Mouse (Mus musculus) embryonic facial prominence, embryonic 10.5 days (tissue): Measurements from ENCODE around the gene Sult6b1. TPM values are rescaled to one million over a fixed set of nuclear protein-coding genes. Genes with fewer than 3 reads are reported as not detected.

ENCODE experiments used
- DNase-seq: peaks from one replicate; pipeline ENCODE4 v3.0.0-alpha.2; 2017; ENCODE audit warnings: low spot score
- H3K27ac ChIP-seq: fragments of 300-500 bp; sonication (generic); replicated peaks from 2 replicates; pipeline ENCODE4 v1.5.1; 2016; ENCODE audit warnings: mild to moderate bottlenecking
- H3K27me3 ChIP-seq: fragments of 300-500 bp; sonication (generic); replicated peaks from 2 replicates; pipeline ENCODE4 v1.6.1; 2016; ENCODE audit warnings: low read depth, mild to moderate bottlenecking; ENCODE audit not compliant: poor library complexity, severe bottlenecking
- H3K36me3 ChIP-seq: fragments of 300-500 bp; sonication (generic); replicated peaks from 2 replicates; pipeline ENCODE4 v1.6.1; 2016; ENCODE audit warnings: mild to moderate bottlenecking, moderate library complexity
- H3K4me1 ChIP-seq: fragments of 300-500 bp; sonication (generic); 2 replicates; pipeline ENCODE4 v1.6.1; 2016
- H3K4me3 ChIP-seq: fragments of 300-500 bp; sonication (generic); 2 replicates; pipeline ENCODE4 v1.5.1; 2016; ENCODE audit warnings: mild to moderate bottlenecking, moderate library complexity
- H3K9me3 ChIP-seq: fragments of 300-500 bp; sonication (generic); 2 replicates; pipeline ENCODE4 v1.6.1; 2016; ENCODE audit warnings: mild to moderate bottlenecking
- WGBS: fragments of 180-500 bp; shearing (Covaris S2); methylation state at CpG from one replicate; pipeline ENCODE4 v1.1.7; 2016; 5-methylcytosine and 5-hydroxymethylcytosine counted together
- polyA plus RNA-seq: library from polyadenylated mRNA; unstranded; fragments of >200 nt; fragmentation: Nextera tagmentation; extraction: Ambion mirVana; gene quantifications from 2 replicates; pipeline ENCODE4 v1.2.1, GENCODE M21; 2016

The Sult6b1 gene
- polyA plus RNA-seq, 1 experiment from 2014 or later, result 0.19 TPM

GRCm38 (mm10) chr17:78881878-78882304 lies 24.9 kb downstream of the Sult6b1 start:
- Histone ChIP-seq H3K36me3 (peaks cover 8% of the 10 kb centered on the region), H3K27ac (peak overlapping the region; percentile 86), H3K9me3 (no peaks in the 10 kb centered on the region), H3K27me3 (no peaks in the 10 kb centered on the region), H3K4me3 (peak overlapping the region; percentile 71), H3K4me1 (peaks cover 18% of the 10 kb centered on the region)
- DNase-seq, result peak; percentile 40
- WGBS, result 13% methylated on average over 5 of the region's 7 CpGs

GRCm38 (mm10) chr17:78873886-78874285 lies 32.9 kb downstream of the Sult6b1 start:
- H3K36me3 ChIP-seq, result peaks cover 31% of the 10 kb centered on the region
- 91% methylated on average over 6 of the region's 6 CpGs for WGBS
- DNase-seq, result no peak
- H3K27me3 ChIP-seq, result no peaks in the 10 kb centered on the region
- H3K27ac ChIP-seq, result no peak overlapping the region
- H3K4me3 ChIP-seq, result no peak overlapping the region
- no peaks in the 10 kb centered on the region for H3K9me3 ChIP-seq
- H3K4me1 ChIP-seq, result no peaks in the 10 kb centered on the region

- Histone ChIP-seq H3K4me1 (no peaks in the 10 kb centered on the region), H3K27me3 (no peaks in the 10 kb centered on the region), H3K27ac (no peak overlapping the region), H3K9me3 (no peaks in the 10 kb centered on the region), H3K36me3 (peaks cover 46% of the 10 kb centered on the region), H3K4me3 (no peak overlapping the region)
- DNase-seq, result no peak
- 87% methylated on average over 10 of the region's 10 CpGs for WGBS
These were observed 50.5 kb downstream of the Sult6b1 start for GRCm38 (mm10) chr17:78856243-78856642.

GRCm38 (mm10) chr17:78842271-78842928 lies 64.4 kb downstream of the Sult6b1 start:
- Histone ChIP-seq H3K27me3 (no peaks in the 10 kb centered on the region), H3K9me3 (no peaks in the 10 kb centered on the region), H3K36me3 (peaks cover 89% of the 10 kb centered on the region), H3K4me1 (no peaks in the 10 kb centered on the region), H3K27ac (no peak overlapping the region), H3K4me3 (no peak overlapping the region)
- WGBS, result 91% methylated on average over 7 of the region's 7 CpGs
- DNase-seq, result no peak

- Histone ChIP-seq H3K27ac (peak overlapping the region; percentile 87), H3K4me3 (peak overlapping the region; percentile 91), H3K36me3 (peaks cover 31% of the 10 kb centered on the region), H3K9me3 (no peaks in the 10 kb centered on the region), H3K4me1 (peaks cover 7% of the 10 kb centered on the region), H3K27me3 (no peaks in the 10 kb centered on the region)
- 41% methylated on average over 2 of the region's 2 CpGs for WGBS
- no peak for DNase-seq
These were observed 70.7 kb downstream of the Sult6b1 start for GRCm38 (mm10) chr17:78836056-78836455.

GRCm38 (mm10) chr17:78834856-78835835 lies 71.6 kb downstream of the Sult6b1 start, which contains the start of the genes Heatr5b and Gpatch11:
TSS of gene Heatr5b (minus strand) at chr17:78835364.
TSS of gene Gpatch11 (plus strand) at chr17:78835567.
- no peaks in the 10 kb centered on the region for H3K9me3 ChIP-seq
- no peaks in the 10 kb centered on the region for H3K27me3 ChIP-seq
- peaks cover 32% of the 10 kb centered on the region for H3K36me3 ChIP-seq
- peak within 1 kb of the TSS; percentile 91 for H3K4me3 ChIP-seq
- WGBS, result under 1% methylated on average over 81 of the region's 81 CpGs
- peak; percentile 100 for DNase-seq
- peaks cover 7% of the 10 kb centered on the region for H3K4me1 ChIP-seq
- peak within 1 kb of the TSS; percentile 87 for H3K27ac ChIP-seq

Other genes starting within 250 kb of the Sult6b1 start
- 6.6 and 7.1 TPM in 2 replicates for gene Strn, start 169.8 kb downstream of the Sult6b1 start, polyA plus RNA-seq
- 14.6 and 15.2 TPM in 2 replicates for gene Heatr5b, start 71.6 kb downstream of the Sult6b1 start, polyA plus RNA-seq
- 39.3 and 42.7 TPM in 2 replicates for gene Gpatch11, start 71.4 kb downstream of the Sult6b1 start, polyA plus RNA-seq
- 6.0 and 7.6 TPM in 2 replicates for gene Eif2ak2, start 24.4 kb downstream of the Sult6b1 start, polyA plus RNA-seq
- 99.2 and 102 TPM in 2 replicates for gene Cebpzos, start 9.5 kb upstream of the Sult6b1 start, polyA plus RNA-seq
- gene Cebpz, start 30.1 kb upstream of the Sult6b1 start, polyA plus RNA-seq, result 57.8 and 66.2 TPM in 2 replicates
- gene Ndufaf7, start 30.1 kb upstream of the Sult6b1 start, polyA plus RNA-seq, result 47.1 and 48.7 TPM in 2 replicates
- 52.4 and 54.3 TPM in 2 replicates for gene Prkd3, start 113.8 kb upstream of the Sult6b1 start, polyA plus RNA-seq
- gene Qpct, start 144.9 kb upstream of the Sult6b1 start, polyA plus RNA-seq, result 2.9 and 3.6 TPM in 2 replicates